Mouse (Mus musculus) C2C12 (cell line): ENCODE measurements around the gene Pigyl.

ENCODE experiments used
- CEBPB ChIP-seq: IDR thresholded peaks from one replicate; pipeline ENCODE4 v1.6.1; 2011; ENCODE audit warnings: low read depth, mild to moderate bottlenecking, control low read depth, moderate library complexity
- CTCF ChIP-seq: IDR thresholded peaks from one replicate; pipeline ENCODE4 v1.5.1; 2011; ENCODE audit not compliant: control insufficient read depth, insufficient read depth, insufficient read length
- FOSL1 ChIP-seq: IDR thresholded peaks from one replicate; pipeline ENCODE4 v1.8.0; 2011; ENCODE audit warnings: mild to moderate bottlenecking, low read length; ENCODE audit not compliant: poor library complexity, insufficient read depth, severe bottlenecking
- MAX ChIP-seq: IDR thresholded peaks from one replicate; pipeline ENCODE4 v1.6.1; 2011; ENCODE audit warnings: mild to moderate bottlenecking, control low read depth
- MYOD1 ChIP-seq: IDR thresholded peaks from one replicate; pipeline ENCODE4 v1.6.1; 2011; ENCODE audit warnings: low read depth; ENCODE audit not compliant: control insufficient read depth, insufficient read length
- MYOG ChIP-seq: IDR thresholded peaks from one replicate; pipeline ENCODE4 v1.6.1; 2011; ENCODE audit not compliant: control insufficient read depth, insufficient read length; ENCODE audit errors: extremely low read depth
- USF1 ChIP-seq: IDR thresholded peaks from one replicate; pipeline ENCODE4 v1.6.1; 2011; ENCODE audit warnings: low read depth, mild to moderate bottlenecking, control low read depth, moderate library complexity

GRCm38 (mm10) chr9:22135644-22136390 is 20.8 kb upstream of the Pigyl start, which contains the start of gene Acp5:
- TF ChIP-seq CTCF (no peak), MYOG (no peak), FOSL1 (no peak), MAX (no peak), CEBPB (no peak), USF1 (no peak), MYOD1 (no peak)
